Mouse (Mus musculus): ENCODE data around the gene Med18.

DNA sequence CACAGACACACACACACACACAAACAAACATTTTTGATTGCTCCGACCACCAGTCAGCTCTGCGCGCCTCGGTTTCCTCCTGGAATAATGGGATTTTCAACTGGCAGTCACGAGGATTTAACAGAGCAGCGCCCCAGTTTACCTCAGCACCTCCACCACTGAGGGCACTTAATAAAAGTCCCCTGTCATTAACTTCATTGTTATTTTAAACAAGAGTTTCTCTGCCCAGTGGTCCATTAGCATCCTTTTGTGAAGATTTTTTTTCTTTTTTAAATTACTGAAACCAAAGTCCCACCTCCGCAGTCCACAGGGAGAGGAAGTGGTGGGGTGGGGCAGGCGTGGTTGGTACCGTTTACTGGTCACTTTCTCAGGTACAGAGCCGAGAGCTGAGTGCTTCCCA lies 42.1 kb upstream of the Med18 start:
- no peak for TF ChIP-seq CTCF (IDR thresholded peaks at IDR 0.05 in 2 of 3, conservative IDR thresholded peaks at IDR 0.05 in 1 of 3; ENCODE audit: control insufficient read depth in 1 of 3, insufficient read depth in 1 of 3, low read depth in 2 of 3, low read length in 3 of 3, poor library complexity in 1 of 3, severe bottlenecking in 1 of 3)
- no peak for TF ChIP-seq TBP (IDR thresholded peaks at IDR 0.05; ENCODE audit: low read depth, low read length)
- TF ChIP-seq USF1 (IDR thresholded peaks at IDR 0.05; ENCODE audit: low read depth, low read length), result no peak
